Mouse (Mus musculus) megakaryocyte, embryonic 14.5 days (primary cell): ENCODE results near the gene S1pr5. TPM values are rescaled to one million over a fixed set of nuclear protein-coding genes. Genes with fewer than 3 reads are reported as not detected.
"Not testable (repeated sequence)": the region's sequence is repeated elsewhere in the genome, so short reads cannot be mapped to it uniquely, and the experiment has no call there.

Experiments
- H3K27me3 ChIP-seq: replicated peaks from 2 replicates; pipeline ENCODE3; 2012; ENCODE audit warnings: inconsistent platforms
- H3K36me3 ChIP-seq: replicated peaks from 2 replicates; pipeline ENCODE3; 2012; ENCODE audit warnings: low read length, inconsistent platforms, mixed read lengths
- H3K4me1 ChIP-seq: 2 replicates; pipeline ENCODE4 v1.6.1; 2012; ENCODE audit warnings: inconsistent platforms
- H3K4me3 ChIP-seq: replicated peaks from 2 replicates; pipeline ENCODE3; 2012; ENCODE audit warnings: moderate library complexity, mild to moderate bottlenecking, inconsistent platforms
- H3K9me3 ChIP-seq: 2 replicates; pipeline ENCODE4 v1.6.1; 2012; ENCODE audit warnings: inconsistent platforms
- FLI1 ChIP-seq: IDR thresholded peaks from 2 replicates; pipeline ENCODE4 v1.6.1; 2012; ENCODE audit warnings: low read length, inconsistent platforms, mixed read lengths
- GATA1 ChIP-seq: IDR thresholded peaks from 3 replicates; pipeline ENCODE4 v1.6.1; 2012; ENCODE audit warnings: mixed read lengths, low read length, inconsistent platforms, borderline replicate concordance
- polyA plus RNA-seq: library from polyadenylated mRNA; stranded (reverse); fragments of >175 nt; gene quantifications from 2 replicates; pipeline ENCODE4 v1.2.3, GENCODE M21; 2012; ENCODE audit warnings: low replicate concordance; ENCODE audit not compliant: insufficient read depth

Gene S1pr5
- polyA plus RNA-seq, 1 experiment, result not detected

- no peak for TF ChIP-seq GATA1
- no peak for TF ChIP-seq FLI1
- peaks cover under 1% of the 10 kb centered on the region for H3K27me3 ChIP-seq
- H3K9me3 ChIP-seq, result no peaks in the 10 kb centered on the region
- H3K4me1 ChIP-seq, result peaks cover 15% of the 10 kb centered on the region
- H3K4me3 ChIP-seq, result no peak overlapping the region
- peaks cover 65% of the 10 kb centered on the region for H3K36me3 ChIP-seq
Observed at GRCm38 (mm10) chr9:21210821-21211220, 37.4 kb downstream of the S1pr5 start.

GRCm38 (mm10) chr9:21208626-21209025 lies 39.6 kb downstream of the S1pr5 start:
- H3K27me3 ChIP-seq, result no peaks in the 10 kb centered on the region
- no peak for TF ChIP-seq GATA1
- no peak for TF ChIP-seq FLI1
- no peaks in the 10 kb centered on the region for H3K9me3 ChIP-seq
- no peak overlapping the region for H3K4me3 ChIP-seq
- peaks cover 87% of the 10 kb centered on the region for H3K36me3 ChIP-seq
- H3K4me1 ChIP-seq, result peaks cover 6% of the 10 kb centered on the region; the same call in 1 of the 2 replicates

GRCm38 (mm10) chr9:21206848-21207247 lies 41.4 kb downstream of the S1pr5 start:
- H3K27me3 ChIP-seq, result no peaks in the 10 kb centered on the region
- TF ChIP-seq GATA1 (no peak), FLI1 (no peak)
- H3K36me3 ChIP-seq, result peaks cover 89% of the 10 kb centered on the region
- no peak overlapping the region for H3K4me3 ChIP-seq
- H3K4me1 ChIP-seq, result no peaks in the 10 kb centered on the region; the same call in 1 of the 2 replicates
- H3K9me3 ChIP-seq, result no peaks in the 10 kb centered on the region

- TF ChIP-seq GATA1 (no peak), FLI1 (no peak)
- no peaks in the 10 kb centered on the region for H3K4me1 ChIP-seq
- no peak overlapping the region for H3K4me3 ChIP-seq
- H3K27me3 ChIP-seq, result no peaks in the 10 kb centered on the region
- H3K36me3 ChIP-seq, result peaks cover 88% of the 10 kb centered on the region
- H3K9me3 ChIP-seq, result no peaks in the 10 kb centered on the region
Observed at GRCm38 (mm10) chr9:21204528-21205272, 43.5 kb downstream of the S1pr5 start.

- Histone ChIP-seq H3K36me3 (peaks cover 91% of the 10 kb centered on the region), H3K4me1 (no peaks in the 10 kb centered on the region), H3K27me3 (no peaks in the 10 kb centered on the region), H3K4me3 (no peak overlapping the region), H3K9me3 (no peaks in the 10 kb centered on the region)
- TF ChIP-seq FLI1, result no peak
- no peak for TF ChIP-seq GATA1
Observed at GRCm38 (mm10) chr9:21204156-21204527, 44.1 kb downstream of the S1pr5 start.

GRCm38 (mm10) chr9:21198960-21199359 lies 49.3 kb downstream of the S1pr5 start:
- H3K36me3 ChIP-seq, result peaks cover 82% of the 10 kb centered on the region
- H3K27me3 ChIP-seq, result no peaks in the 10 kb centered on the region
- no peak overlapping the region for H3K4me3 ChIP-seq
- H3K9me3 ChIP-seq, result no peaks in the 10 kb centered on the region
- H3K4me1 ChIP-seq, result peaks cover 29% of the 10 kb centered on the region
- TF ChIP-seq GATA1, result no peak
- TF ChIP-seq FLI1, result no peak

GRCm38 (mm10) chr9:21197981-21198380 lies 50.3 kb downstream of the S1pr5 start:
- no peak for TF ChIP-seq FLI1
- Histone ChIP-seq H3K4me1 (peaks cover 29% of the 10 kb centered on the region), H3K36me3 (peaks cover 80% of the 10 kb centered on the region), H3K9me3 (no peaks in the 10 kb centered on the region), H3K27me3 (no peaks in the 10 kb centered on the region), H3K4me3 (no peak overlapping the region)

GRCm38 (mm10) chr9:21196521-21197433 lies 51.5 kb downstream of the S1pr5 start:
- peaks cover 85% of the 10 kb centered on the region for H3K36me3 ChIP-seq
- peaks cover 29% of the 10 kb centered on the region for H3K4me1 ChIP-seq
- TF ChIP-seq GATA1, result no peak
- TF ChIP-seq FLI1, result no peak
- H3K4me3 ChIP-seq, result no peak overlapping the region
- no peaks in the 10 kb centered on the region for H3K9me3 ChIP-seq
- no peaks in the 10 kb centered on the region for H3K27me3 ChIP-seq

GRCm38 (mm10) chr9:21195736-21196505 lies 52.3 kb downstream of the S1pr5 start:
- H3K4me3 ChIP-seq, H3K9me3 ChIP-seq, H3K27me3 ChIP-seq: not testable (repeated sequence)
- H3K4me1 ChIP-seq, result peaks cover 33% of the 10 kb centered on the region
- H3K36me3 ChIP-seq, result peaks cover 85% of the 10 kb centered on the region
